Mouse (Mus musculus) lung, adult 2 months (tissue): ENCODE measurements around the gene Zbtb20.

ENCODE experiments used
- CTCF ChIP-seq: fragments of 200-500 bp; IDR thresholded peaks from 2 replicates; pipeline ENCODE4 v1.5.1; 2011; ENCODE audit warnings: mild to moderate bottlenecking, low read length, control low read depth; ENCODE audit not compliant: insufficient read depth
- POLR2A ChIP-seq: fragments of 200-500 bp; IDR thresholded peaks from 2 replicates; pipeline ENCODE4 v1.6.1; 2011; ENCODE audit warnings: low read depth, mild to moderate bottlenecking, control low read depth, low read length, borderline replicate concordance; ENCODE audit errors: extremely low read depth

DNA sequence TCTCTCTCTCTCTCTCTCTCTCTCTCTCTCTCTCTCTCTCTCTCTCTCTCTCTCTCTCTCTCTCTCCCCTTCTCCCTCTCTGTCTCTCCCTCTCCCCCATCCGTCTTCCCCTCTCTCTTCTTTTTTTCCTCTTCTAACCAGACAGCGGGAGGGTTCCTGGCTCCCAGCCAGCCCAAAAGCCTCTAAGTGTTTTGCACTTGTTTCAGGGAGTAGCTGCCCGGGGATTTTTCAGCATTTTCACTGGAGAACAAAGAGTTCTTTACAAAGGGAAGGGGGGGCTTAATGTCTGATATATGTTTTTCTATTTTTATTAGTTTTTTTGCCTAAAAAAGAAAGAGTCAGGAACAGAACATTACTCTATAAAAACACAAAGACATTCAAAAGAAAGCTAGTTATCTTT lies 628.5 kb downstream of the Zbtb20 start:
- no peak for TF ChIP-seq CTCF
- TF ChIP-seq POLR2A, result no peak
